Mouse (Mus musculus) ES-E14 (cell line): ENCODE data around the gene Hes6. TPM values are rescaled to one million over a fixed set of nuclear protein-coding genes. Genes with fewer than 3 reads are reported as not detected.

Source experiments
- DNase-seq: peaks from one replicate; pipeline ENCODE4 v3.0.0-alpha.2; 2013; ENCODE audit warnings: low read depth, low spot score
- H3K27ac ChIP-seq: 2 replicates; pipeline ENCODE4 v1.5.1; 2012; ENCODE audit warnings: low read depth, mild to moderate bottlenecking, low read length, moderate library complexity, mixed read lengths; ENCODE audit not compliant: poor library complexity, insufficient read depth, severe bottlenecking
- H3K36me3 ChIP-seq: 2 replicates; pipeline ENCODE4 v1.6.1; 2012; ENCODE audit warnings: mild to moderate bottlenecking, low read length, moderate library complexity, mixed read lengths; ENCODE audit not compliant: control insufficient read depth, poor library complexity, insufficient read depth, severe bottlenecking
- H3K4me1 ChIP-seq, 2 experiments: fragments of 150-350 bp in 1 of 2; sonication (generic) in 1 of 2; 2 replicates each; pipeline ENCODE4 v1.6.1; 2012; ENCODE audit warnings: low read length in 2 of 2, mild to moderate bottlenecking in 1 of 2, mixed read lengths in 1 of 2; ENCODE audit not compliant: control insufficient read depth in 2 of 2, insufficient read depth in 2 of 2, poor library complexity in 1 of 2
- H3K4me3 ChIP-seq, 2 experiments: fragments of 150-350 bp in 1 of 2; sonication (generic) in 1 of 2; 2 replicates each; pipeline ENCODE4 v1.5.1; 2012; ENCODE audit warnings: low read length in 2 of 2, low read depth in 1 of 2, mild to moderate bottlenecking in 1 of 2, mixed read lengths in 1 of 2; ENCODE audit not compliant: insufficient read depth in 1 of 2, poor library complexity in 1 of 2, severe bottlenecking in 1 of 2
- H3K9ac ChIP-seq: 2 replicates; pipeline ENCODE4 v1.6.1; 2012; ENCODE audit warnings: low read depth, mild to moderate bottlenecking, low read length, mixed read lengths; ENCODE audit not compliant: poor library complexity, insufficient read depth, severe bottlenecking
- H3K9me3 ChIP-seq: fragments of 150-350 bp; sonication (generic); 2 replicates; pipeline ENCODE4 v1.6.1; 2012; ENCODE audit warnings: low read depth, mild to moderate bottlenecking, low read length; ENCODE audit not compliant: control insufficient read depth, insufficient read depth
- CHD2 ChIP-seq: IDR thresholded peaks from 2 replicates; pipeline ENCODE4 v1.6.1; 2014; ENCODE audit warnings: mild to moderate bottlenecking, low read depth, low read length, inconsistent platforms
- HCFC1 ChIP-seq: IDR thresholded peaks from 2 replicates; pipeline ENCODE4 v1.6.1; 2012; ENCODE audit warnings: low read length, inconsistent platforms, borderline replicate concordance; ENCODE audit not compliant: insufficient read depth
- MAFK ChIP-seq: IDR thresholded peaks from 2 replicates; pipeline ENCODE4 v1.6.1; 2014; ENCODE audit warnings: mild to moderate bottlenecking, low read depth, low read length, inconsistent platforms; ENCODE audit not compliant: insufficient read depth
- ZC3H11A ChIP-seq: IDR thresholded peaks from 2 replicates; pipeline ENCODE4 v1.6.1; 2012; ENCODE audit warnings: low read depth, mild to moderate bottlenecking, inconsistent platforms, low read length, borderline replicate concordance
- ZNF384 ChIP-seq: IDR thresholded peaks from 2 replicates; pipeline ENCODE4 v1.6.1; 2012; ENCODE audit warnings: low read depth, low read length, inconsistent platforms
- in situ Hi-C, 2 experiments: fragments of 600-800 bp; cut with MboI; formaldehyde crosslinking; loops; one replicate each; pipeline ENCODE4 v1.15.1; 2025; ENCODE audit warnings: low sequenced_read_pairs in 2 of 2, inconsistent platforms in 1 of 2; ENCODE audit not compliant: unreplicated experiment in 2 of 2
- total RNA-seq: library from RNA; depleted of rRNA; stranded (reverse); fragments of 300-350 nt; gene quantifications from 2 replicates; pipeline ENCODE4 v1.2.3, GENCODE M21; 2012

Hes6 gene
- total RNA-seq, 1 experiment, result 13.3 TPM

DNA sequence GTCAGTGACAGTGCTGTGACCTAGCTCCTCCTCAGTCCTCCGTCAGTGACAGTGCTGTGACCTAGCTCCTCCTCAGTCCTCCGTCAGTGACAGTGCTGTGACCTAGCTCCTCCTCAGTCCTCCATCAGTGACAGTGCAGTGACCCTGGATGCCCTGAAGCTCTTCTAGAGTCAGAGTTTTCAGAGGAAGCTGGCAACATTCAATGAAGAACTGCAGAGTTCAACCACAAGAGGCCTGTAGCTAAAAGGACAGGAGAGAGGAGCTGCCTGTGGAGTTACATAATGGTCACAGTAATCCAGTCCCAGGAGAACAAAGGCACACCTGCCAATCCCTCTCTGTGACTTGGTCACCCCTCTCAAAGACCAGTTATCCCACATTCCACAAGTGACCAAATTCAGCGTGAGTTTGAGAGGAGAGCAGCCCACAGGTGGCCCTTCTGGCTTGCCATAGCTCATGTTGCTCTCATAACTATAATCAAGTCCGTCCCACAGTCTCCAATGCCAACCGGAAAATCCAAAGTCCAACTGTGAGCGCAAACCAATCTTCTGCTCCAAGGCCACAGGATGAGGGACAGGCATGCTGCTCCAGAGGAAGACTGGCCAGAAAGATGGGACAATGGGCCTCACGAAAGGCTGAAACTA is 28.6 kb upstream of the Hes6 start:
- H3K4me3 ChIP-seq, result no peak overlapping the region
- no peaks in the 10 kb centered on the region for H3K9me3 ChIP-seq
- no peak for DNase-seq
- TF ChIP-seq MAFK (no peak), ZNF384 (no peak), CHD2 (no peak), HCFC1 (no peak), ZC3H11A (no peak)
- in situ Hi-C loops, result no loop called here
- no peaks in the 10 kb centered on the region for H3K4me1 ChIP-seq
- H3K36me3 ChIP-seq, result no peaks in the 10 kb centered on the region
- no peak overlapping the region for H3K9ac ChIP-seq
- no peak overlapping the region for H3K27ac ChIP-seq

DNA sequence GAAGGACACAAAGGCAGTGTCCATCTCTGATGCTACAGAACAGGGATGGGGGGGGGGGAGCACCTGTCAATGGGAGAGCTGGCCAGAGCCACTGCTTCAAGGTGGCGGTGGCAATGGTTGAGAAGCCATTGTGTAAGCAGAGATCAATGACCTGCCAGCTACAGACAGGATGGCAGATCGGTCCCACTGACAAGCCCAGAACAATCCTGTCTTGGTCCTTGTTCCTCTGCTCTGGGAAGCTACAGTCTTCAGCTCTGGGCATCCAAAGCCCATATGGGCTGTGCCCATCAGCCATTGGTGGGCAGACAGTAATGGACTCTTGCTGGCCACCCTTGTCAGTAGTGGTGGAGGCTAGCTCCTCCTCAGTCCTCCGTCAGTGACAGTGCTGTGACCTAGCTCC is 28.0 kb upstream of the Hes6 start:
- Histone ChIP-seq H3K9me3 (no peaks in the 10 kb centered on the region), H3K4me1 (no peaks in the 10 kb centered on the region), H3K27ac (no peak overlapping the region), H3K36me3 (no peaks in the 10 kb centered on the region), H3K9ac (no peak overlapping the region), H3K4me3 (no peak overlapping the region)
- TF ChIP-seq CHD2 (no peak), MAFK (no peak), ZC3H11A (no peak), HCFC1 (no peak), ZNF384 (no peak)
- in situ Hi-C loops, result no loop called here
- no peak for DNase-seq

DNA sequence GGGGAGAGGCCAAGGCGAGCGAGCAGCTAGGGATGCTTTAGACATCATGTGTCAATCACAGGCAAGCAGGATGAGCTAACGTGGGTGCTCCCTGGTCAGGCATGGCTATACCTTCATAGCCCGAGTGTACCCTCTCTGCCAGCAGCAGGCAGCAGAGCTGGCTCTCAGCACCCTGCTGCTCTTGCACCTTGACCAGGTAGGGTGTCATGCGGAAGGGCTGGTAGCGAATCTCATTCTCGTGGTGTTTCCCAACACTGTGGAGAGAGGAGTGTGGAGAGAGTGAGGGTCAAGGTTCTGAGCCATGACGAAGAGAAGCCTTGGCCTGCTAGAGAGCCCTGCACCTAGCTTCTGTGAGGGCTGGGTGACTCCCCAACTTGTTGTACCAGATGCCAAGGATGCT is 25.9 kb upstream of the Hes6 start:
- Histone ChIP-seq H3K4me1 (no peaks in the 10 kb centered on the region), H3K9ac (no peak overlapping the region), H3K4me3 (no peak overlapping the region), H3K27ac (no peak overlapping the region), H3K9me3 (no peaks in the 10 kb centered on the region), H3K36me3 (no peaks in the 10 kb centered on the region)
- in situ Hi-C loops, result no loop called here
- DNase-seq, result no peak
- TF ChIP-seq ZC3H11A (no peak), ZNF384 (no peak), HCFC1 (no peak), MAFK (no peak)

DNA sequence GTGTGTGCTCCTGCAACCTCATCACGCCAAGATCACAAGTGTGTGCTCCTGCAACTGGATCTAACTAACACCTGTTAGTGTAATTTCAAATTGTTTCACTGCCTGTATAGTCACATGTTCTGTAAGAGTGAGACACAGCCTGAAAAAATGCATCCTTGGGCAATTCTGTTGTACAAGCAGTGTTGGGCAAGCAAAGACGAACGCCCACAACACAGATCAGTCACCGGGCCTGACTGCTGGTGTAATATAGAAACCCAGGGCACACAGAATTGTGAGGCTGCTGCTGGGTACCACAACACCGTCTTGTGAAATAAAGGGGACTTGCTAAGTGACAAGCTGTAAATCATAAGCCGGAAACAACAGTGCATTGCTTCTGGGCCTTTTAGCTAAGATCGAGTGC is 23.7 kb upstream of the Hes6 start:
- no peak overlapping the region for H3K4me3 ChIP-seq
- DNase-seq, result no peak
- no peak overlapping the region for H3K9ac ChIP-seq
- H3K4me1 ChIP-seq, result no peaks in the 10 kb centered on the region
- in situ Hi-C loops, result no loop called here
- H3K9me3 ChIP-seq, result no peaks in the 10 kb centered on the region
- no peak for TF ChIP-seq ZNF384
- no peak for TF ChIP-seq ZC3H11A
- no peak for TF ChIP-seq CHD2
- no peak for TF ChIP-seq MAFK
- no peak for TF ChIP-seq HCFC1
- no peak overlapping the region for H3K27ac ChIP-seq
- no peaks in the 10 kb centered on the region for H3K36me3 ChIP-seq

DNA sequence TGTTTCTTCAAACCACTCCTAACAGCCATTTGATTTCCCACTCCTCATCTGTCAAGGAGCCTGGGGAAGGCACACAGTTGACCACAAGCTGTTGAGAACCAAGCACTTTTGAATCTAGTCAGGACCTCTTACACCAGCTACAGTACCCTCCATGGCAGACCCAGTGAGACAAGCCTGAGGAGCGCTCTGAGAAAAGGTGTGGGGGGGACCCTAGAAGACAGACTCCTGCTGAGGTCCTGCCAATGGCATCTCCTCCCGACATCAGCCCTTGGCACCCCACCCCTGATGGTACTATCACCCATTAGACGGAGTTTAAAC is 23.2 kb upstream of the Hes6 start:
- in situ Hi-C loops, result no loop called here
- Histone ChIP-seq H3K36me3 (no peaks in the 10 kb centered on the region), H3K9me3 (no peaks in the 10 kb centered on the region), H3K4me1 (no peaks in the 10 kb centered on the region), H3K27ac (no peak overlapping the region), H3K9ac (no peak overlapping the region), H3K4me3 (no peak overlapping the region)
- no peak for TF ChIP-seq CHD2
- no peak for TF ChIP-seq HCFC1
- TF ChIP-seq ZNF384, result no peak
- TF ChIP-seq ZC3H11A, result no peak
- no peak for TF ChIP-seq MAFK
- DNase-seq, result no peak
